Mouse (Mus musculus): Measurements from ENCODE around the gene Slc22a23. TPM values are rescaled to one million over a fixed set of nuclear protein-coding genes. Genes with fewer than 3 reads are reported as not detected.

Gene Slc22a23
- polyA plus RNA-seq, 1 experiment from 2014 or later: 8.2 TPM

- H3K4me3 ChIP-seq (ENCODE audit: low read depth, low read length): no peak overlapping the region
- ATAC-seq (ENCODE audit: low read depth): no peak
- no peak overlapping the region for H3K27ac ChIP-seq (ENCODE audit: low read length)
- no peaks in the 10 kb centered on the region for H3K9me3 ChIP-seq (replicated peaks; ENCODE audit: control insufficient read depth, low read length)
- H3K36me3 ChIP-seq (ENCODE audit: control insufficient read depth, insufficient read depth): no peaks in the 10 kb centered on the region
- no peaks in the 10 kb centered on the region for H3K27me3 ChIP-seq (ENCODE audit: control insufficient read depth, insufficient read depth, low read depth, low read length)
- no peak overlapping the region for H3K4me2 ChIP-seq (ENCODE audit: low read depth, low read length)
- 81% methylated on average over 6 of the region's 6 CpGs for WGBS (ENCODE audit: insufficient replicate concordance)
- no peak overlapping the region for H3K9ac ChIP-seq (ENCODE audit: low read depth, low read length)
- no peaks in the 10 kb centered on the region for H3K4me1 ChIP-seq (ENCODE audit: control insufficient read depth, low read depth, low read length)
Measured at GRCm38 (mm10) chr13:34174025-34174424, 171.0 kb downstream of the Slc22a23 start.

GRCm38 (mm10) chr13:34163304-34163975 is 181.5 kb downstream of the Slc22a23 start:
- H3K9ac ChIP-seq (ENCODE audit: low read depth, low read length): peak overlapping the region; percentile 88
- ATAC-seq (ENCODE audit: low read depth): peak; percentile 9; the same call in 1 of the 2 replicates
- H3K4me2 ChIP-seq (ENCODE audit: low read depth, low read length): peak overlapping the region; percentile 86
- H3K27me3 ChIP-seq (ENCODE audit: control insufficient read depth, insufficient read depth, low read depth, low read length): no peaks in the 10 kb centered on the region
- H3K36me3 ChIP-seq (ENCODE audit: control insufficient read depth, insufficient read depth): peaks cover 6% of the 10 kb centered on the region; the same call in 1 of the 2 replicates
- no peaks in the 10 kb centered on the region for H3K9me3 ChIP-seq (replicated peaks; ENCODE audit: control insufficient read depth, low read length)
- H3K27ac ChIP-seq (ENCODE audit: low read length): peak overlapping the region; percentile 92
- 24% methylated on average over 12 of the region's 12 CpGs for WGBS (ENCODE audit: insufficient replicate concordance)
- H3K4me3 ChIP-seq (ENCODE audit: low read depth, low read length): peak overlapping the region; percentile 98
- H3K4me1 ChIP-seq (ENCODE audit: control insufficient read depth, low read depth, low read length): peaks cover 19% of the 10 kb centered on the region

- Histone ChIP-seq H3K27me3 (ENCODE audit: control insufficient read depth, insufficient read depth, low read depth, low read length) (no peaks in the 10 kb centered on the region), H3K9ac (ENCODE audit: low read depth, low read length) (peak within 1 kb of the TSS; percentile 88), H3K36me3 (ENCODE audit: control insufficient read depth, insufficient read depth) (peaks cover 6% of the 10 kb centered on the region; the same call in 1 of the 2 replicates), H3K27ac (ENCODE audit: low read length) (peak within 1 kb of the TSS; percentile 92), H3K4me2 (ENCODE audit: low read depth, low read length) (peak within 1 kb of the TSS; percentile 86), H3K4me3 (ENCODE audit: low read depth, low read length) (peak within 1 kb of the TSS; percentile 98), H3K9me3 (replicated peaks; ENCODE audit: control insufficient read depth, low read length) (no peaks in the 10 kb centered on the region), H3K4me1 (ENCODE audit: control insufficient read depth, low read depth, low read length) (peaks cover 19% of the 10 kb centered on the region)
- ATAC-seq (ENCODE audit: low read depth): peak; percentile 96
- WGBS (ENCODE audit: insufficient replicate concordance): 4% methylated on average over 44 of the region's 44 CpGs
Measured at GRCm38 (mm10) chr13:34162491-34163303, 182.3 kb downstream of the Slc22a23 start, which contains the start of gene Psmg4. Gene Psmg4 (plus strand): TSS chr13:34162964.

- no peak for ATAC-seq (ENCODE audit: low read depth)
- H3K27me3 ChIP-seq (ENCODE audit: control insufficient read depth, insufficient read depth, low read depth, low read length): no peaks in the 10 kb centered on the region
- 64% methylated on average over 1 of the region's 1 CpGs for WGBS (ENCODE audit: insufficient replicate concordance)
- H3K4me2 ChIP-seq (ENCODE audit: low read depth, low read length): no peak overlapping the region
- no peaks in the 10 kb centered on the region for H3K36me3 ChIP-seq (ENCODE audit: control insufficient read depth, insufficient read depth)
- H3K27ac ChIP-seq (ENCODE audit: low read length): no peak overlapping the region
- no peak overlapping the region for H3K9ac ChIP-seq (ENCODE audit: low read depth, low read length)
- no peaks in the 10 kb centered on the region for H3K9me3 ChIP-seq (replicated peaks; ENCODE audit: control insufficient read depth, low read length)
- peaks cover 19% of the 10 kb centered on the region for H3K4me1 ChIP-seq (ENCODE audit: control insufficient read depth, low read depth, low read length)
- H3K4me3 ChIP-seq (ENCODE audit: low read depth, low read length): no peak overlapping the region
Measured at GRCm38 (mm10) chr13:34159926-34160325, 185.1 kb downstream of the Slc22a23 start.

- 75% methylated on average over 3 of the region's 3 CpGs for WGBS (ENCODE audit: insufficient replicate concordance)
- Histone ChIP-seq H3K9ac (ENCODE audit: low read depth, low read length) (no peak overlapping the region), H3K27ac (ENCODE audit: low read length) (no peak overlapping the region), H3K4me1 (ENCODE audit: control insufficient read depth, low read depth, low read length) (peaks cover 8% of the 10 kb centered on the region), H3K4me2 (ENCODE audit: low read depth, low read length) (no peak overlapping the region), H3K4me3 (ENCODE audit: low read depth, low read length) (no peak overlapping the region), H3K36me3 (ENCODE audit: control insufficient read depth, insufficient read depth) (no peaks in the 10 kb centered on the region), H3K9me3 (replicated peaks; ENCODE audit: control insufficient read depth, low read length) (no peaks in the 10 kb centered on the region), H3K27me3 (ENCODE audit: control insufficient read depth, insufficient read depth, low read depth, low read length) (no peaks in the 10 kb centered on the region)
- no peak for ATAC-seq (ENCODE audit: low read depth)
Measured at GRCm38 (mm10) chr13:34157596-34158157, 187.3 kb downstream of the Slc22a23 start.

GRCm38 (mm10) chr13:34156840-34157185 is 188.2 kb downstream of the Slc22a23 start:
- no peaks in the 10 kb centered on the region for H3K27me3 ChIP-seq (ENCODE audit: control insufficient read depth, insufficient read depth, low read depth, low read length)
- 66% methylated on average over 2 of the region's 2 CpGs for WGBS (ENCODE audit: insufficient replicate concordance)
- no peak overlapping the region for H3K27ac ChIP-seq (ENCODE audit: low read length)
- no peaks in the 10 kb centered on the region; the same call in 1 of the 2 replicates for H3K4me1 ChIP-seq (ENCODE audit: control insufficient read depth, low read depth, low read length)
- no peak for ATAC-seq (ENCODE audit: low read depth)
- H3K9me3 ChIP-seq (replicated peaks; ENCODE audit: control insufficient read depth, low read length): no peaks in the 10 kb centered on the region
- H3K9ac ChIP-seq (ENCODE audit: low read depth, low read length): no peak overlapping the region
- no peak overlapping the region for H3K4me3 ChIP-seq (ENCODE audit: low read depth, low read length)
- H3K4me2 ChIP-seq (ENCODE audit: low read depth, low read length): no peak overlapping the region
- H3K36me3 ChIP-seq (ENCODE audit: control insufficient read depth, insufficient read depth): no peaks in the 10 kb centered on the region

- H3K4me2 ChIP-seq (ENCODE audit: low read depth, low read length): no peak overlapping the region
- no peak for ATAC-seq (ENCODE audit: low read depth)
- WGBS (ENCODE audit: insufficient replicate concordance): 61% methylated on average over 8 of the region's 8 CpGs
- H3K4me1 ChIP-seq (ENCODE audit: control insufficient read depth, low read depth, low read length): no peaks in the 10 kb centered on the region; the same call in 1 of the 2 replicates
- H3K27ac ChIP-seq (ENCODE audit: low read length): no peak overlapping the region
- no peaks in the 10 kb centered on the region for H3K9me3 ChIP-seq (replicated peaks; ENCODE audit: control insufficient read depth, low read length)
- H3K36me3 ChIP-seq (ENCODE audit: control insufficient read depth, insufficient read depth): no peaks in the 10 kb centered on the region
- H3K9ac ChIP-seq (ENCODE audit: low read depth, low read length): no peak overlapping the region
- H3K4me3 ChIP-seq (ENCODE audit: low read depth, low read length): no peak overlapping the region
- no peaks in the 10 kb centered on the region for H3K27me3 ChIP-seq (ENCODE audit: control insufficient read depth, insufficient read depth, low read depth, low read length)
Measured at GRCm38 (mm10) chr13:34156133-34156839, 188.7 kb downstream of the Slc22a23 start.

GRCm38 (mm10) chr13:34154931-34155272 is 190.1 kb downstream of the Slc22a23 start:
- Histone ChIP-seq H3K9me3 (replicated peaks; ENCODE audit: control insufficient read depth, low read length) (no peaks in the 10 kb centered on the region), H3K27me3 (ENCODE audit: control insufficient read depth, insufficient read depth, low read depth, low read length) (peaks cover 7% of the 10 kb centered on the region), H3K36me3 (ENCODE audit: control insufficient read depth, insufficient read depth) (no peaks in the 10 kb centered on the region), H3K4me2 (ENCODE audit: low read depth, low read length) (peak overlapping the region; percentile 28; the same call in 1 of the 2 replicates), H3K4me1 (ENCODE audit: control insufficient read depth, low read depth, low read length) (no peaks in the 10 kb centered on the region; the same call in 1 of the 2 replicates), H3K27ac (ENCODE audit: low read length) (no peak overlapping the region), H3K9ac (ENCODE audit: low read depth, low read length) (no peak overlapping the region), H3K4me3 (ENCODE audit: low read depth, low read length) (peak overlapping the region; percentile 8; the same call in 1 of the 2 replicates)
- ATAC-seq (ENCODE audit: low read depth): no peak
- 15% methylated on average over 3 of the region's 3 CpGs for WGBS (ENCODE audit: insufficient replicate concordance)

Data from liver, embryonic 16.5 days (tissue).